Mouse (Mus musculus) layer of hippocampus, adult 9-10 months (tissue): ENCODE measurements around the gene Cnbd2.

Source experiments
- DNase-seq: peaks from one replicate; pipeline ENCODE4 v3.0.0; 2022; ENCODE audit warnings: low spot score

Gene Cnbd2

GRCm38 (mm10) chr2:156311841-156312291 is 233 bp upstream of the Cnbd2 start:
- no peak for DNase-seq

GRCm38 (mm10) chr2:156313153-156313552 is 1.1 kb downstream of the Cnbd2 start:
- DNase-seq, result no peak

- no peak for DNase-seq
Measured at GRCm38 (mm10) chr2:156314811-156315210, 2.7 kb downstream of the Cnbd2 start.

- no peak for DNase-seq
Measured at GRCm38 (mm10) chr2:156318491-156318890, 6.4 kb downstream of the Cnbd2 start.

- DNase-seq, result no peak
Measured at GRCm38 (mm10) chr2:156321538-156321937, 9.4 kb downstream of the Cnbd2 start.

- DNase-seq, result no peak
Measured at GRCm38 (mm10) chr2:156324116-156324588, 12.1 kb downstream of the Cnbd2 start.

GRCm38 (mm10) chr2:156324681-156325080 is 12.6 kb downstream of the Cnbd2 start:
- no peak for DNase-seq

- DNase-seq, result no peak
Measured at GRCm38 (mm10) chr2:156330681-156331080, 18.6 kb downstream of the Cnbd2 start.

GRCm38 (mm10) chr2:156331446-156331965 is 19.4 kb downstream of the Cnbd2 start:
- no peak for DNase-seq

- no peak for DNase-seq
Measured at GRCm38 (mm10) chr2:156340078-156340477, 28.0 kb downstream of the Cnbd2 start.

- no peak for DNase-seq
Measured at GRCm38 (mm10) chr2:156344775-156345532, 32.9 kb downstream of the Cnbd2 start.

GRCm38 (mm10) chr2:156348812-156349211 is 36.7 kb downstream of the Cnbd2 start:
- DNase-seq, result no peak

GRCm38 (mm10) chr2:156349286-156349848 is 37.3 kb downstream of the Cnbd2 start:
- no peak for DNase-seq

GRCm38 (mm10) chr2:156351243-156351642 is 39.1 kb downstream of the Cnbd2 start:
- no peak for DNase-seq

GRCm38 (mm10) chr2:156352413-156353165 is 40.5 kb downstream of the Cnbd2 start:
- no peak for DNase-seq

GRCm38 (mm10) chr2:156353265-156353692 is 41.2 kb downstream of the Cnbd2 start:
- no peak for DNase-seq

- no peak for DNase-seq
Measured at GRCm38 (mm10) chr2:156356031-156356430, 43.9 kb downstream of the Cnbd2 start.

GRCm38 (mm10) chr2:156368465-156368864 is 56.4 kb downstream of the Cnbd2 start:
- no peak for DNase-seq

GRCm38 (mm10) chr2:156370896-156371295 is 58.8 kb downstream of the Cnbd2 start:
- no peak for DNase-seq

- no peak for DNase-seq
Measured at GRCm38 (mm10) chr2:156376956-156377355, 64.9 kb downstream of the Cnbd2 start.

GRCm38 (mm10) chr2:156379929-156380328 is 67.8 kb downstream of the Cnbd2 start:
- no peak for DNase-seq

- no peak for DNase-seq
Measured at GRCm38 (mm10) chr2:156381350-156381749, 69.3 kb downstream of the Cnbd2 start.
